Mouse (Mus musculus) stomach, postnatal 0 days (tissue): ENCODE results near the gene Prr15. TPM values are rescaled to one million over a fixed set of nuclear protein-coding genes. Genes with fewer than 3 reads are reported as not detected.

Experiments used
- ATAC-seq: fragments of 200-750 bp; cut with Nextera tagmentation; 2 replicates; pipeline ENCODE4 v1.8.0; 2017; ENCODE audit not compliant: low FRiP score, low TSS enrichment
- DNase-seq: peaks from one replicate; pipeline ENCODE4 v3.0.0-alpha.2; 2016; ENCODE audit warnings: low spot score
- H3K27ac ChIP-seq: fragments of 300-500 bp; sonication (generic); replicated peaks from 2 replicates; pipeline ENCODE4 v1.5.1; 2014; ENCODE audit warnings: mild to moderate bottlenecking, control low read depth
- H3K27me3 ChIP-seq: fragments of 300-500 bp; sonication (generic); 2 replicates; pipeline ENCODE4 v1.6.1; 2014; ENCODE audit warnings: low read length; ENCODE audit not compliant: control insufficient read depth, insufficient read depth
- H3K36me3 ChIP-seq: fragments of 300-500 bp; sonication (generic); 2 replicates; pipeline ENCODE4 v1.6.1; 2014; ENCODE audit warnings: low read length, mixed read lengths; ENCODE audit not compliant: control insufficient read depth, insufficient read depth
- H3K4me1 ChIP-seq: fragments of 300-500 bp; sonication (generic); replicated peaks from 2 replicates; pipeline ENCODE4 v1.6.1; 2014; ENCODE audit warnings: antibody characterized with exemption; ENCODE audit not compliant: control insufficient read depth, insufficient read depth
- H3K4me2 ChIP-seq: fragments of 300-500 bp; sonication (generic); replicated peaks from 2 replicates; pipeline ENCODE4 v1.6.1; 2014; ENCODE audit warnings: low read depth, mild to moderate bottlenecking, control low read depth, moderate library complexity
- H3K4me3 ChIP-seq: fragments of 300-500 bp; sonication (generic); 2 replicates; pipeline ENCODE4 v1.5.1; 2014; ENCODE audit warnings: low read depth, low read length, control low read depth
- H3K9ac ChIP-seq: fragments of 300-500 bp; sonication (generic); 2 replicates; pipeline ENCODE4 v1.6.1; 2014; ENCODE audit warnings: mild to moderate bottlenecking, low read length, control low read depth, mixed read lengths
- H3K9me3 ChIP-seq: fragments of 300-500 bp; sonication (generic); 2 replicates; pipeline ENCODE4 v1.6.1; 2016; ENCODE audit warnings: low read length; ENCODE audit not compliant: control insufficient read depth
- CTCF ChIP-seq: IDR thresholded peaks from 2 replicates; pipeline ENCODE4 v1.5.1; 2016; ENCODE audit warnings: antibody characterized with exemption, low read depth, mild to moderate bottlenecking, moderate library complexity
- EP300 ChIP-seq: optimal IDR thresholded peaks from 2 replicates; pipeline ENCODE3; 2016; ENCODE audit warnings: antibody characterized with exemption
- WGBS: fragments of 180-500 bp; shearing (Covaris S2); extraction: QIAGEN DNeasy Blood & Tissue Kit; methylation state at CpG from one replicate; pipeline ENCODE4 v1.1.7; 2014; 5-methylcytosine and 5-hydroxymethylcytosine counted together
- polyA plus RNA-seq: library from polyadenylated mRNA; unstranded; fragments of >200 nt; fragmentation: Nextera tagmentation; extraction: Ambion mirVana; gene quantifications from 2 replicates; pipeline ENCODE4 v1.2.1, GENCODE M21; 2015

Prr15 gene
- polyA plus RNA-seq, 1 experiment from 2014 or later, result 8.2 TPM

DNA sequence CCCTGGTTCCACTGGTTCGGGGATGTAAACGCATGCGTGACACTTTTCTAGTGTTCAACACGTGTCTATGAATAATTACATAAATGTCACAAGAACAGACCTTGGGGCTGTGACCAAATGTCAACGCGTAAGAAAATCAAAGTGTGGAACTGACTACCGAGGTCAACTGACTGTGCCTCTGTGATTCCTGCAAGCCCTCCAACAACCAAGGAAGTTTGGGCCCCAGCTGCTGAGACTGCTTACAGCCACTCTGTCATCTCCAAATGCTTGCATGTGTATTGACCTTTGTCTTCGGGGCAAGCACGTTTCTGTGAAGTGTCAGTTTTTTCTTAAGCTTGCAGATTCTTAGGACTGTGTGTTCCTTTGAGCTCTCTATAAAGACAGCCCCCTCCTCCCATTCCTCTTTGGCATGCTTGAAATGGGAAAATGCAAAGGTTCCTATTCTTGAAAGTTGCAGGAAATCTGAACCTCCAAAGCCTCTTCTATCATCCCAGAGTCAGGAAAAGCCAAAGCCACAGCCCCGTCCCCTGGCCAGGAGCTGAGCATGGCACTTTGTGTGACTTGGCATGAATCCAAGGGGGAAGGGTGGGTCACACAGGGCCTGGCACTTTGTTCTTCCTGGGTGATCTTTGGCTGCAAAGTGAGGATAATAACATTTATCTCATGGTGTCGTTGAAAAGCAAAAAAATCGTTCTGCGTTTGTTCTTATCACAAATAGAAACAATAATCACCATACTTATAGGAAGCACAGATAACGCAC, 27.5 kb downstream of the Prr15 start:
- Histone ChIP-seq H3K36me3 (no peaks in the 10 kb centered on the region), H3K4me3 (no peak overlapping the region), H3K4me1 (0 out of 2 replicates have a peak, but pooled peaks cover 4% of the 10 kb centered on the region), H3K27ac (no peak overlapping the region), H3K9me3 (no peaks in the 10 kb centered on the region), H3K27me3 (no peaks in the 10 kb centered on the region), H3K4me2 (no peak overlapping the region), H3K9ac (no peak overlapping the region)
- 39% methylated on average over 14 of the region's 14 CpGs for WGBS
- DNase-seq (peak; percentile 51), ATAC-seq (no peak)
- TF ChIP-seq CTCF, result no peak
- TF ChIP-seq EP300, result no peak

DNA sequence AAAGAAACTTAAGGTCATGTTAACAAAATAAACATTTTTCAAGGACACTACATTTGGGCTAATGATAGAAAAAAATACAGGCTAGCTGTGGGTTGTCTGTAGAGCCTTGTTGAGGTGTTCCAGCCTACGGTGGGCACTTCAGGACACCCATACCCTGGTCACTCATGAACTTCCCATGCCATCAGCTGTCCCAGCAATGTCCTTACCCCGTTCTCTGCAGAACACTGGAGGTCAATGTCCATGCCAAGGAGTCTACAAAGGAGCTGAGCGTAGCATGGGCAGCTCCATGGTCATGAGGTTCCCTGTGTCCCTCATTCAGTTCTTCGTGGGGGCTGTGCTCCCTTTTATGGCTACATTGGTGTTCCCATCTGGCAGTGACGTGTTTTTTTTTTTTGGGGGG, 28.1 kb downstream of the Prr15 start:
- Histone ChIP-seq H3K9me3 (no peaks in the 10 kb centered on the region), H3K36me3 (no peaks in the 10 kb centered on the region), H3K27me3 (no peaks in the 10 kb centered on the region), H3K27ac (no peak overlapping the region), H3K4me1 (0 out of 2 replicates have a peak, but pooled peaks cover 4% of the 10 kb centered on the region), H3K4me2 (no peak overlapping the region), H3K9ac (no peak overlapping the region), H3K4me3 (no peak overlapping the region)
- WGBS, result 85% methylated on average over 5 of the region's 5 CpGs
- no peak for DNase-seq
- no peak for TF ChIP-seq CTCF
- no peak for TF ChIP-seq EP300
- ATAC-seq, result no peak

DNA sequence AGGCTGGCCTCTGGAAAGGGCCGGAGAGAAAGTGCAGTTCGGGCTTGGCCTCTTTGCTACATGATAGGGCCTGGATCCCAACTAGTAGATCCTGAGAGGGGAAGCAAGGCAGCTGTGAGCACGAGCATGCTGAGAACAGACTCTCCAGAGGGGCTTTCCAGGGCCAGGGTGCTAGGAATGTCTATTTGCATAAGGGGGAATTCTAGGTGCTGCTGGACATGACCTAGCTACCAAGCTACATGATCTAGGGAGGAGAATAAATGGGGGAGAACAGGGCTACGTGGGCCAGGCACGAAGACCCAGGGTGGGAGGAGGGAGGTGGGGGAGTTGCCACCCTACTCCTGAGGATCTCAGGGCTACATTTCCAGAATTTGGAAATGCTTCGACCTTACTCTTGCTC, 30.0 kb downstream of the Prr15 start:
- TF ChIP-seq CTCF (no peak), EP300 (no peak)
- H3K36me3 ChIP-seq, result no peaks in the 10 kb centered on the region
- H3K9ac ChIP-seq, result no peak overlapping the region
- H3K9me3 ChIP-seq, result no peaks in the 10 kb centered on the region
- H3K4me1 ChIP-seq, result 0 out of 2 replicates have a peak, but pooled peaks cover 4% of the 10 kb centered on the region
- no peak for DNase-seq
- H3K27ac ChIP-seq, result no peak overlapping the region
- H3K4me3 ChIP-seq, result no peak overlapping the region
- WGBS, result 73% methylated on average over 6 of the region's 6 CpGs
- H3K27me3 ChIP-seq, result no peaks in the 10 kb centered on the region
- ATAC-seq, result no peak
- H3K4me2 ChIP-seq, result no peak overlapping the region

DNA sequence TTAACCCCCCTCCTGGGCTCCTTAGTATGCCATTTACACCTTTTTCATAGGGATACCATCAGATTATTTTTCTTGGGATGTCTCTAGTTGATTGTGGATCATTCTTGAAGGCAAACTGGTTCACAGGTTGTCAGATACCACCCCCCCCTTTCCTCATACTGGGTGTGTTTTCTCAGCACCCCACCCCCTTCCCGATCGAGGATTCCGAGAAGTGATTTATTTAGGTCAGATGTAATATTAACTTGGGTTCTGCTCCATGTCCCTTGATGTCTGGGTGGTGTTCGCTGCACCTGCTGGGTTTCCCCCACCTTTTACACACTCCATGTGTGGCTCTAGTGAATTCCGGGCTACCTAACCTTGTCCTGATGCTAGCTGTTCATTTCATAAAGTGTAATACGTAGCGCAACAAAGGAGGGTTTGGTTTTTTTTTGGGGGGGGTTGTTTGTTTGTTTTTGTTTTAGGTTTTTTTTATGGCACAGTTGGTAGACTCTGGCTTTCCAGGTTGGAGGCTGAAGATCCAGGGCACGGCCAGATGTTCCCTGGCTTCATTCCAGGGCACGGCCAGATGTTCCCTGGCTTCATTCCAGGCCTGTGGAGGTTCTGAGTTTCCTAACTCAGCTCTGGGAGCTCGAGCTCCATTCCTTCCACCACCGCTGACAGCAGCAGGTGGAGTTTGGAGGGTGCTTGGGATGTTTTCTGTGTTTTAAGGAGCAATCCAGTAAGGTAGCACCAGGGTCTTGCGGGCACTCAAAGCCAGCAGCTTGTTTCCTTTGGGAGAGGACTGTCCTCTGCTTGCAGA, 37.1 kb downstream of the Prr15 start:
- no peak for DNase-seq
- H3K4me2 ChIP-seq, result no peak overlapping the region
- 61% methylated on average over 12 of the region's 12 CpGs for WGBS

DNA sequence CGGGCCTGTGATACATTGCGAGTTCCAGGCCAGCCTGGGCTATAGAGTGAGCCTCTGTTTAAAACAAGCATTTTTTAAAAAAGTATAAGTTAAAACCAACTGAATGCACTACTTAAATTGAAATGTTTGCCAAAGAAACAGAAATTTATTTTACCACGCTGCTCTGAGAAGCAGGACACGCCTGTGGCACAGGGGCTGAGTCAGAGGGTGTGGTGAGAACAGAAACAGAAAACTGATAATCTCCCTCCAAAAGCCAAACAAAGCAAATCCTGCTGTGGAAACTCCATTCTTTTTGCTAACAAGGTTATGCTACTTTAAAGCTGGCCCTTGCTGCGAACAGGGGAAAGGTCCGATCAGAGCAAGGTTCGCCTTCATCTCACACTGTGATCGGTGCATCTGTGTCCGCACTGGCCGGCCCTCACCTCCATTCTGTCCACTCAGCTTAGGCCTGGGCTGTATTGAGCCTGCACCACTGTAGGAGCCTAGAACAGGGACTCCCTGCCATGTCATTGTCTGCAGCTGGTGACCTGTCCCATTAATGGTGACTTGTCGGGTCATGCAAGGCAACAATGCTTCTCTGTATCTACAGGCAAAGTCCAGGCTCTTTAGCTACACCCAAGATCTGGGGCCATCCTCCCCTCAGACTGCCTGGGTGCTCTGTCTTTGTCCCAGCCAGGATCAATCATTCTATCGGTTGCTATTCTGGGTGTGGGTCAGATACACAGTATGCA, 38.9 kb downstream of the Prr15 start:
- 60% methylated on average over 12 of the region's 12 CpGs for WGBS

More for the DNA sequence above, 37.1 kb downstream of the Prr15 start:
- ATAC-seq, result no peak
- no peaks in the 10 kb centered on the region for H3K36me3 ChIP-seq
- no peak overlapping the region for H3K4me3 ChIP-seq
- H3K9ac ChIP-seq, result no peak overlapping the region
- TF ChIP-seq EP300, result no peak
- no peak for TF ChIP-seq CTCF
- H3K9me3 ChIP-seq, result no peaks in the 10 kb centered on the region
- no peaks in the 10 kb centered on the region for H3K4me1 ChIP-seq
- H3K27me3 ChIP-seq, result no peaks in the 10 kb centered on the region
- H3K27ac ChIP-seq, result no peak overlapping the region

More for the DNA sequence above, 38.9 kb downstream of the Prr15 start:
- Histone ChIP-seq H3K9ac (no peak overlapping the region), H3K36me3 (no peaks in the 10 kb centered on the region), H3K27ac (peak overlapping the region; percentile 73), H3K4me2 (no peak overlapping the region), H3K9me3 (no peaks in the 10 kb centered on the region), H3K4me1 (no peaks in the 10 kb centered on the region), H3K4me3 (no peak overlapping the region), H3K27me3 (no peaks in the 10 kb centered on the region)
- TF ChIP-seq CTCF, result no peak
- no peak for TF ChIP-seq EP300
- ATAC-seq, result peak; percentile 77
- peak; percentile 66 for DNase-seq
